Mouse (Mus musculus) heart, embryonic 15.5 days (tissue): ENCODE data around the gene Crcp. TPM values are rescaled to one million over a fixed set of nuclear protein-coding genes. Genes with fewer than 3 reads are reported as not detected.

Experiments
- polyA plus RNA-seq: library from polyadenylated mRNA; unstranded; fragments of >200 nt; fragmentation: Nextera tagmentation; extraction: Ambion mirVana; gene quantifications from 2 replicates; pipeline ENCODE4 v1.2.1, GENCODE M21; 2015

Crcp gene
- polyA plus RNA-seq, 1 experiment from 2014 or later, result 20.6 TPM

Other genes starting within 250 kb of the Crcp start
- 26.3 and 29.3 TPM in 2 replicates for gene Psph, start 241.8 kb upstream of the Crcp start, polyA plus RNA-seq
- gene Sumf2, start 182.3 kb upstream of the Crcp start, polyA plus RNA-seq, result 20.8 and 26.2 TPM in 2 replicates
- gene Chchd2, start 141.8 kb upstream of the Crcp start, polyA plus RNA-seq, result 889 and 921 TPM in 2 replicates
- 2.1 and 2.6 TPM in 2 replicates for gene Zbed5, start 133.6 kb upstream of the Crcp start, polyA plus RNA-seq
- gene Phkg1, start 130.7 kb upstream of the Crcp start, polyA plus RNA-seq, result 2.3 and 2.5 TPM in 2 replicates
- gene Nupr1l, start 120.8 kb upstream of the Crcp start, polyA plus RNA-seq, result 2.0 and 2.8 TPM in 2 replicates
- 13.2 and 14.3 TPM in 2 replicates for gene Vkorc1l1, start 87.3 kb upstream of the Crcp start, polyA plus RNA-seq
- 39.1 and 43.6 TPM in 2 replicates for gene Gusb, start 26.2 kb upstream of the Crcp start, polyA plus RNA-seq
- 16.0 and 22.2 TPM in 2 replicates for gene Asl, start within 50 bp of the Crcp start, polyA plus RNA-seq
- gene Tpst1, start 44.0 kb downstream of the Crcp start, polyA plus RNA-seq, result 27.2 and 33.2 TPM in 2 replicates
- gene Kctd7, start 115.6 kb downstream of the Crcp start, polyA plus RNA-seq, result 4.1 and 5.8 TPM in 2 replicates
- gene Rabgef1, start 142.5 kb downstream of the Crcp start, polyA plus RNA-seq, result 19.3 and 19.9 TPM in 2 replicates
- gene Tmem248, start 187.8 kb downstream of the Crcp start, polyA plus RNA-seq, result 23.0 and 24.2 TPM in 2 replicates
- gene Sbds, start 226.2 kb downstream of the Crcp start, polyA plus RNA-seq, result 57.7 and 59.5 TPM in 2 replicates
- gene Tyw1, start 226.3 kb downstream of the Crcp start, polyA plus RNA-seq, result 13.7 and 16.8 TPM in 2 replicates